Mouse (Mus musculus) spleen, adult 2 months (tissue): ENCODE results near the gene Txlna. TPM values are rescaled to one million over a fixed set of nuclear protein-coding genes. Genes with fewer than 3 reads are reported as not detected.
A peak's percentile ranks its signal among the peaks of the same experiment; 100 is the strongest.

Experiments
- DNase-seq, 2 experiments: peaks; one replicate each; pipeline versions ENCODE4 v3.0.0 to v3.0.0-alpha.2; 2012 to 2021; ENCODE audit warnings: low spot score in 2 of 2, low read depth in 1 of 2
- H3K27ac ChIP-seq: fragments of 200-500 bp; 2 replicates; pipeline ENCODE4 v1.5.1; 2012; ENCODE audit warnings: low read length, inconsistent platforms; ENCODE audit not compliant: insufficient read depth
- H3K27me3 ChIP-seq: fragments of 200-500 bp; 2 replicates; pipeline ENCODE4 v1.6.1; 2012; ENCODE audit warnings: mild to moderate bottlenecking, moderate library complexity, low read length, inconsistent platforms; ENCODE audit not compliant: control insufficient read depth, insufficient read depth
- H3K36me3 ChIP-seq: fragments of 200-500 bp; 2 replicates; pipeline ENCODE4 v1.6.1; 2012; ENCODE audit warnings: mild to moderate bottlenecking, low read length, inconsistent platforms; ENCODE audit not compliant: control insufficient read depth, insufficient read depth
- H3K4me1 ChIP-seq: fragments of 200-500 bp; 2 replicates; pipeline ENCODE4 v1.6.1; 2011; ENCODE audit warnings: inconsistent platforms; ENCODE audit not compliant: control insufficient read depth, insufficient read depth, insufficient read length
- H3K4me3 ChIP-seq: fragments of 200-500 bp; 2 replicates; pipeline ENCODE4 v1.5.1; 2011; ENCODE audit warnings: mild to moderate bottlenecking, inconsistent platforms; ENCODE audit not compliant: insufficient read depth, insufficient read length; ENCODE audit errors: extremely low read depth
- CTCF ChIP-seq: fragments of 200-500 bp; IDR thresholded peaks from 2 replicates; pipeline ENCODE4 v1.5.1; 2011; ENCODE audit warnings: mild to moderate bottlenecking, inconsistent platforms; ENCODE audit not compliant: insufficient read depth, insufficient read length, insufficient replicate concordance; ENCODE audit errors: extremely low read depth
- POLR2A ChIP-seq: fragments of 200-500 bp; IDR thresholded peaks from 2 replicates; pipeline ENCODE4 v1.6.1; 2011; ENCODE audit warnings: low read depth, low read length, inconsistent platforms
- WGBS: fragments of 180-500 bp; shearing (Covaris S2); methylation state at CpG from one replicate; pipeline ENCODE4 v1.1.7; 2018; 5-methylcytosine and 5-hydroxymethylcytosine counted together
- polyA plus RNA-seq: library from polyadenylated mRNA; depleted of rRNA; stranded (reverse); fragments of >200 nt; gene quantifications from 2 replicates; pipeline ENCODE4 v1.2.3, GENCODE M21; 2012; rRNA removed

Gene Txlna
- polyA plus RNA-seq: 20.1 and 25.1 TPM in 2 replicates

DNA sequence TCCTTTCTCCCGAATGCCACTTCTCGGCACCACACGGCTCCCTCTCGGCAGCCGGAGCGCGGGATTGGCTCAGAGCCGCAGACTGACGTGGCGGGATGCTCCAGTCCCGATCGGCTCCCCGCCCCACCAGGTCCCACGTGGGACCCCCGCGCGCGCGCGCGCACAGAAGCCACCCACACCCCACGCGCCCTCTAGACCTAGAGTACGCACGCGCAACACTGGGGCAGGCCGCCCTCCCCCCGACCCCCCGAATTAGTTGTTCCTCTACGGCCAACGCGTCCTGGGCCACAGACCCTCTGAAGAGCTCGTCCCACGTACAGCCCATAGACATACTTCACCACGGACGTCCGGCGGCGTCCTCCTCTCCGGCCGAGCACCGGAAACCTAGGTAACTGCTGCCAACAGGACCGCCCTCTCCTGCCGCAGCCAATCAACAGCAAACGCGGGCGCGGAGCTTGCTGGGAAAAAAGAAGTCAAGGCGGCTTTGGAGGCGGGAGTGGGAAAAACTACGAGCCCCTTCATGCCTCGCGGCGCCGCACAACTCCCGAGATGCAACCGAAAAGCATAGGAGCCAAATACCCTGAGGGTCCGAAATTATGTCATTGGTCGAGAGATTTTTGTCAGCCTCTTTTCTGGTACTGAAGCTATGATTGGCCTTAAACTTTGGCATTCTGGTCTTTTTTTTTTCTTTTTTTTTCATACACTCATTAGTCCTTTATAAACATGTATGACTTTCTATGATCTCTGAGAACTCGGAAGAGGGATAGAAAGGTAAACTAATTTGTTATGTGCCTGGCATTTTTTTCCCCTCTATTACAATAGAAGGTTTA lies at the start of gene Txlna:
Txlna (minus strand) TSS at position 428 of the 830 bp plus-strand sequence.
- TF ChIP-seq CTCF (no peak), POLR2A (peak; percentile 80)
- H3K4me3 ChIP-seq: peak within 1 kb of the TSS; percentile 79
- DNase-seq: peak; percentile 88 to 96
- under 1% methylated on average over 60 of the region's 60 CpGs for WGBS
- no peaks in the 10 kb centered on the region for H3K27me3 ChIP-seq
- H3K27ac ChIP-seq: peak within 1 kb of the TSS; percentile 90
- peaks cover 17% of the 10 kb centered on the region for H3K36me3 ChIP-seq
- peaks cover 4% of the 10 kb centered on the region; the same call in 1 of the 2 replicates for H3K4me1 ChIP-seq

- Histone ChIP-seq H3K4me1 (no peaks in the 10 kb centered on the region), H3K27ac (no peak overlapping the region), H3K36me3 (peaks cover 22% of the 10 kb centered on the region), H3K27me3 (no peaks in the 10 kb centered on the region), H3K4me3 (no peak overlapping the region)
- no peak for DNase-seq
- WGBS: 89% methylated on average over 6 of the region's 6 CpGs
- TF ChIP-seq CTCF (no peak), POLR2A (no peak)
Measured at GRCm38 (mm10) chr4:129684531-129684930, 43.7 kb upstream of the Txlna start.

DNA sequence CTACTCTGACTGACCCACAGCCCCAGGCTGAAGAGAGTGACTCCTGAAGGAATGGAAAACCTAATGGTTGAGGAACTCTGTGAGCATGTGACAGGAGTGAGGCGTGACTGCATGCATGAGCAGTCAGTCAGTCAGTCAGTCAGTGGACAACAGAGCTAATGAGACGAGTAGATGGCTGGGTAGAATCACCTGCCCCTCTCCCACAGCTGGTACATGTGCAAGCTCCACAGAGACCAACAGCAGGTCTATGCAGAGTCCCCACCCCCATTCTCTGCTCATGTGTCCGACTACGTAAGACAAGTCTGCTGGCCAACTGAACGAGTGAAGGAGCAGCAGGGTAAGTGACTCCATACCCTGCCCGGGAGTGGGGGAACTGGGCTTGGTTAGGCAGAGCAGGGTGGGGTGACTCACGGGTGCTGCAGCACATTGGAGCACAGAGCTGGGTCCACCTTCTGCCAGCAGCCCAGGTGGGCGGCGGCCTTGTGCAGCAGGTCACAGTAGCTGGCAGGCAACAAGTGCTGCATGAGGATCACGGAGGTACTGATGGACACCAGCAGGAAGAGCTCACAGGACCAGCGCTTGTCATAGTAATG lies 43.1 kb upstream of the Txlna start:
- no peak for DNase-seq
- 90% methylated on average over 11 of the region's 11 CpGs for WGBS

DNA sequence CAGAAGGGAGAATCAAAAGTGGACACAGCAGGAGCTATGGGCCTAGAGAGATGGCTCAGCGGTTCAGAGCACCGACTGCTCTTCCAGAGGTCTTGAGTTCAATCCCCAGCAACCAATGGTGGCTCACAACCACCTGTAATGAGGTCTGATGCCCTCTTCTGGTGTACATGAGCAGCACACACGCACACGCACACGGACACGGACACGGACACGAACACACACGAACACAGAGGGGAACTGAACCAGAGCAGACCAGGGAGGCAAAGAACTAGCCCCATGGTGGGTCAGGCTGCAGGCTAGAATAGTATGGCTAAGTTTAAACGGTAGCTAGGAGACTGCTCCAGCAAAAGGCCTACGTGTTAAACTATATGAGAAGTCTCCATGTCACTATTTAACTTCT lies 41.0 kb upstream of the Txlna start:
- H3K36me3 ChIP-seq: peaks cover 24% of the 10 kb centered on the region
- no peak for DNase-seq
- WGBS: 93% methylated on average over 11 of the region's 11 CpGs

More for the DNA sequence above, 43.1 kb upstream of the Txlna start:
- Histone ChIP-seq H3K36me3 (peaks cover 22% of the 10 kb centered on the region), H3K4me3 (no peak overlapping the region), H3K27me3 (no peaks in the 10 kb centered on the region), H3K27ac (no peak overlapping the region), H3K4me1 (no peaks in the 10 kb centered on the region)
- TF ChIP-seq CTCF: no peak
- no peak for TF ChIP-seq POLR2A

GRCm38 (mm10) chr4:129672878-129673449 lies 32.1 kb upstream of the Txlna start:
- Histone ChIP-seq H3K4me3 (peak overlapping the region; percentile 89), H3K4me1 (peaks cover 3% of the 10 kb centered on the region; the same call in 1 of the 2 replicates), H3K27ac (peak overlapping the region; percentile 58), H3K27me3 (no peaks in the 10 kb centered on the region), H3K36me3 (peaks cover 6% of the 10 kb centered on the region)
- no peak for DNase-seq
- no peak for TF ChIP-seq POLR2A
- TF ChIP-seq CTCF: no peak
- 4% methylated on average over 10 of the region's 10 CpGs for WGBS

More for the DNA sequence above, 41.0 kb upstream of the Txlna start:
- H3K27ac ChIP-seq: no peak overlapping the region
- no peaks in the 10 kb centered on the region for H3K27me3 ChIP-seq
- H3K4me3 ChIP-seq: no peak overlapping the region
- H3K4me1 ChIP-seq: no peaks in the 10 kb centered on the region
- no peak for TF ChIP-seq POLR2A
- TF ChIP-seq CTCF: no peak

- Histone ChIP-seq H3K4me1 (peaks cover 3% of the 10 kb centered on the region; the same call in 1 of the 2 replicates), H3K27ac (peak within 1 kb of the TSS; percentile 92), H3K4me3 (peak within 1 kb of the TSS; percentile 89), H3K36me3 (peaks cover 3% of the 10 kb centered on the region; the same call in 1 of the 2 replicates), H3K27me3 (no peaks in the 10 kb centered on the region)
- WGBS: under 1% methylated on average over 65 of the region's 65 CpGs
- no peak for TF ChIP-seq POLR2A
- TF ChIP-seq CTCF: 0 out of 2 replicates have a peak, but pooled peaks have one; percentile 0
- peak; percentile 43 to 81 for DNase-seq
Measured at GRCm38 (mm10) chr4:129672083-129672877, 31.4 kb upstream of the Txlna start, which contains the start of gene Kpna6. TSS of gene Kpna6 (minus strand) at chr4:129672767.
